Mouse (Mus musculus) CD8-positive naive resting alpha-beta T cell, adult 57 days (primary cell): ENCODE data around the gene Cntnap5a. TPM values are rescaled to one million over a fixed set of nuclear protein-coding genes. Genes with fewer than 3 reads are reported as not detected.

ENCODE experiments used
- total RNA-seq: library from RNA; stranded (reverse); gene quantifications from one replicate; pipeline ENCODE4 v1.2.4, GENCODE M21; 2023

Cntnap5a gene
- total RNA-seq = not detected

GRCm38 (mm10) chr1:115684518-115685368 is at the start of gene Cntnap5a:
Gene Cntnap5a, plus strand, starts transcription at chr1:115684756.

